In the genomic region with DNA sequence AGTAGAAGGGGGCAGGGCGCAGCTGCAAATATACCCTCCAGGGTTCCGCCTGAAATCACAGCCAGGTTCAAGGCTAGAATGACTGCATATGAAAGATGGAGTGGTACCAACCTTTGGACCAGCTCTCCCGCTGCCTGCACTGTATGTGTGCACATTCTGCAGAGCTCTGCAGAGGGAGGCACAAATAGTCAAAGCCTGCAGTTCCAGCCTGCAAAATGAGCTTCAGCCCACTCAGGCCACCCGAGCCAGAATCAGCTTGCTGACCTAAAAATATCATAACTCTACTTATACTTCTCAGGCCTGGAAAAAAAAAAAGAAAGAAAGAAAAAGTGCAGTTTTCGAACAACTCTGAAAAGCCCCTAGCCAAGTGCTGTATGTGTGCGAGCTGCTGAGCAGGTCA, we compare ENCODE assay signal across 16 mouse cellular contexts. TPM values are rescaled to one million over a fixed set of nuclear protein-coding genes. Genes with fewer than 3 reads are reported as not detected.
"Had no signal": no experiment of that assay in that cellular context is flagged by ENCODE, and none has a peak within 500 bp of the region (broad histone marks: within the 10 kb centered on the region; RNA-seq: fewer than 3 reads in every experiment).

No protein-coding gene starts in this region.

- H3K4me1 ChIP-seq: limb, embryonic 12.5 days; liver, embryonic 13.5 days; lung, embryonic 15.5 days; megakaryocyte, embryonic 14.5 days; midbrain, embryonic 15.5 days; neural tube, embryonic 12.5 days had no signal

- DNase-seq: kidney, adult 8-10 months; kidney, postnatal 25 days; liver; liver, embryonic 13.5 days; liver, postnatal 0 days; lung, postnatal 14 days; retina, postnatal 1 day had no signal

- H3K4me3 ChIP-seq: limb, embryonic 12.5 days; liver, embryonic 13.5 days; lung, embryonic 15.5 days; megakaryocyte, embryonic 14.5 days; midbrain, embryonic 15.5 days; neural tube, embryonic 12.5 days had no signal

- H3K36me3 ChIP-seq: limb, embryonic 12.5 days; liver, embryonic 13.5 days; lung, embryonic 15.5 days; midbrain, embryonic 15.5 days; neural tube, embryonic 12.5 days had no signal

- H3K9me3 ChIP-seq: limb, embryonic 12.5 days; liver, embryonic 13.5 days; lung, embryonic 15.5 days; midbrain, embryonic 15.5 days; neural tube, embryonic 12.5 days had no signal

- H3K27me3 ChIP-seq: limb, embryonic 12.5 days; liver, embryonic 13.5 days; lung, embryonic 15.5 days; megakaryocyte, embryonic 14.5 days; midbrain, embryonic 15.5 days; neural tube, embryonic 12.5 days had no signal

- H3K27ac ChIP-seq: limb, embryonic 12.5 days; liver, embryonic 13.5 days; lung, embryonic 15.5 days; macrophage; midbrain, embryonic 15.5 days; neural tube, embryonic 12.5 days had no signal

RNA-seq across cellular contexts. Expression of a gene that starts 23.2 kb away (rescaled TPM):
- total RNA-seq: monocyte, adult 5-6 weeks; neutrophil, adult 5-6 weeks had no signal
- polyA plus RNA-seq: inflammation-experienced regulatory T-cells, adult 6 months; liver, embryonic 13.5 days; macrophage had no signal
